Mouse (Mus musculus): ENCODE results near the gene Lrrc34.
A peak's percentile ranks its signal among the peaks of the same experiment; 100 is the strongest.

The Lrrc34 gene

DNA sequence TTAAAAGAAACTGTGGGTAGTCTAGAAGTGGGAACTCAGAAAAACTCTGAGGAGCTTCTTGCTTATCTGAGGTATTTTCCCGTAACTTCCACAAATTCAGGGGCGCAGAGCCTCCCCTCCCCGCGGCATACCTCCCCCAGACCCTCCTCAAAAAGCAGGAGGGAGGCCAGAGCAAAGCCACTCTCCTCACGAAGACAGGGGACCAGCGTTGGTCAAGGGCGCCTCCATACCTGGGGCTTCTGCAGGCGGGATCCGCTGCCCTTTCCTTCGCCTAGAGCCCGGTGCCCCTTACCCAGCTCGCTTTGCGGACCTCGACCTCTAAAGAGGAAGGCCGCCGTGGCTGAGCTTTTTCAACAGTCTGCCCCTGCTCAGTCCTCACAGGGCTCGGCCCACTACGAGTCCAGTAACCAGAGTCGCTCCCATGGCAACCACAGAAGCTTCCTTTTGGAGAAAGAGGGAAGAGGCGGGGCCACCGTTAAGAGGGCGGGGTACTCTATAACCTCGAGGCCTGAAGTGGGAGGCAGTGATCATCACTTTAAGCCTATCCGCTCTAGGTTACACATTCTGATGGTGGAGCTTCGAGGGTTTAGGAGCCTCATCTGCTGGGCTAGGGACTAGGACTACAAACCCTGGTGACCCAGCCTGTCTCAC lies at the start of gene Lrrc34:
TSS of gene Lrrc34 (minus strand) at position 430 of the 651 bp plus-strand sequence.
- DNase-seq (ENCODE audit: low spot score in 2 of 2), result peak in 1 of 2 experiments; percentile 25

DNA sequence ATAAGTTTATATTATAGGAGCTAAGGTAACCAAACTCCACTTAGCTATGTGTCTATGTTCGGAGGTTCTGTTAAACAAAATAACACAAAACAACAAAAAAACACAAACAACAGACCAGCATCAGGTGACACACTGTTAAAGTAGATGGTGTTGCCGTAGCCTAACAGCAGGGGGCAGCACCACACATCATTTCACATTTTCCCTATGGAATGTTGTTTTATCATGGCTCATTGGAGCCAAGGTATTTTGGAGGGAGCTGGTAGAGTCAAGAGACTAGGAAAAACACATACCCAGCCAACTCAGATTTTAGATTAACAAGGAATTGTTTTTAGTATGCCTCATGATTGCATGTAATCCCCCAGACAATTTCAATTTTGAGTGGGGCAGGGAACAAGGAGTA lies 48.7 kb upstream of the Lrrc34 start:
- DNase-seq (ENCODE audit: low spot score in 2 of 2), result peak; percentile 10 to 38

DNA sequence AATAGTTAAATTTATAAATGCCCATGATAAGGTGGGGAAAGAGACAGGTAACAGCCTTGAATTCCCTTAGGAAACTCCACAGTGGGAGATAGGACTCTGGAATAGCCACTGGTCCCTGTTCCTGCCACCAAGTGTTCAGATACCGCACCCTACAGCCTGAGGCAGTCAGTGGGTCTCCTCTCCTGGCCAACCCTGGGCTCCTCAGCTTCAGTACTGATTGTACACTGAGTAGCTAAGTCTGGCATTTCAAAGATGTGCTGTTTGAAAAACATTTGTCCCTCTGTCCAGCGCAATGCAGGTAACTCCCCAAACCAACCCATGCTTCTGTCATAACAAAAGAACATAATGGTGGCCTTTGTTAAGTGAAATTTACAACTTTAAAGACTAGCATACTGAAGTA lies 48.0 kb upstream of the Lrrc34 start:
- no peak for DNase-seq (ENCODE audit: low spot score in 2 of 2)

DNA sequence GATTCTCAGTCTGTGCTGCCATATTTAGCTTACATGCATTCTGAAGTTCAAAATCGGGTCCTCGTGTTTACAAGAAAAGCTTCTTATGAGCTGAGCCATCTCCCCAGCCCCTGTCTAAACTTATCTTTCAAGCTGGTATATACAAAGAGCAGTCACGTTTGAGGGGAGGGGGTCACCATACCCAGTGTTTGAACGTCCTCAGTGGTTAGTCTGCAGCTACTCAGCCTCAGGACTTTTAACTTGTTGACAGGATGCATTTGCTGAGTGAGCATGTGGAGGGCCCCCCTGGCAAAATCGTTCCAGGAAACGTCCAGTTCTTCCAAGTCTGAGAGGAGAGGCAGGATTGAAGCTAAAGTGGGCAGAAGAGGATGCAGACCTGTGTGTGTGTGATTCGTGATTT lies 43.3 kb upstream of the Lrrc34 start:
- no peak for DNase-seq (ENCODE audit: low spot score in 2 of 2)

DNA sequence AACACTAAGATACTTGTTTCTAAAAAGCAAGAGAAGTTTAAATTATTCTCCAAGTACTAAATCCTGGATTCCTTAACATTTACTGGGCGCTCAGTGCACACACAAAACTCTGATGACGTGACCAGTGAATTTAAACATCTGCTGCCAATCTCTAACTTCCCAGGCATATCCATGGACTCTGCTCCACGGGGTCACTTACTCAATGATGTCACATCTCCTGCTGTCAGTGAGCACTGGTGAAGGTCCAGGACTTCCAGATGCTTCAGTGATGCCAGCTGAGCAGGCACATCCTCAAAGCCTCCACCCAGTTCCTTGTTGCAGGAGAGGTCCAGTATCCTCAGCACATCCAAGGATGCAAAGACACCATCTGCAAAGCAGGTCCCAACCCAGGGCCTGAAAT lies 39.5 kb upstream of the Lrrc34 start:
- DNase-seq (ENCODE audit: low spot score in 2 of 2), result no peak

DNA sequence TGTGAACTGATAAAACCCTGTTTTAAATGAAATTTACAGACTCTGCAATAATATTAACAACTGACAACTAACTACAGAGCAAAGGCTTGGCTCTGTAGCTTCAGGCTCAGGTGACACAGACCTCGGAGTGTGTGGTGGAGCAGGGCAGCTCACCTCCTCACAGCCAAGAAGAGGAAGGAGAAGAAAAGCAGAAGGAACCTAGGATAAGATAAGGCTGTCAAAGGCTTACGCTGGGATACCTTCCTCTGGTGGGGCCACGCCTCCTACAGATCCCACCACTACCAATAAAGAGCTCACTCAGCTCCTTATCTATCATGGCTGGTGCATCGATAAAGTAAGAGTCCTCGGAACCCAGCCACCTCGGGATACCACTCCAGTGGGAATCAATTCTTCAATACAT lies 35.5 kb upstream of the Lrrc34 start:
- DNase-seq (ENCODE audit: low spot score in 2 of 2), result no peak

DNA sequence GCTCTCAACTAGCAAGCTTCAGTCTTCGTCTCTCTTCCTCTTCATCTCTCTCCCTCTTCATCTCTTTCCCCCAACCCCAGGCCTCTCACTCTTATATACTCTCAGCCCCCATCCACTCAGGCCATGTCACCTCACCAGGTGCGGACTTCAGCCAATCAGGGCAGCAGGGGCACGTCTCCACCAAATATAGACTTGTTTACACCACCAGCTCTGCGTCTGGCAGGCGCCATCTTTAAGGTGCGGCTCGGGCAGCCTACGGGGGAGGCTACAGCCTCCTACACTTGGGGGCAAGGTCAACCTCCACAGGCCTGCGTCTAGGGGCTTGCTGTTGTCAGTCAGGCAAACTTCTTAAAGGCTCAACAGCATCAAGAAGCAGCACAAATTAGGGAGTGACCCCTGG lies 10.8 kb upstream of the Lrrc34 start:
- DNase-seq (ENCODE audit: low spot score in 2 of 2), result no peak

DNA sequence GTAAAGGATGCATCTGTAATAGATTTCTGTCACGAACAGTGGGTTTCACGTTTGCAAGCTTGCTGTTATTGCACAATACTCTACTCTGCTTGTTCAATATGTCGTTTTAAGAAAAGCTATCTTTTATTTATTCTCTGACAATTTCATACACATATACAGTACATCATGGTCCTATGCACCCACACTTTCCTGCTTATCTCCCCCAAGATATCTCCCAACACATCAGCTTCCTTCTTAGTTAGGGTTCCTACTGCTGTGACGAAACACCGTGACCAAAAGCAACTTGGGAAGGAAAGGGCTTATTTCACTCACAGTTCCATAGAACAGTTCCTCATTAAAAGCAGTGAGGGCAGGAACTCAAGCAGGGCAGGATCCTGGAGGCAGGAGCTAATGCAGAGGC lies 8.3 kb upstream of the Lrrc34 start:
- no peak for DNase-seq (ENCODE audit: low spot score in 2 of 2)

DNA sequence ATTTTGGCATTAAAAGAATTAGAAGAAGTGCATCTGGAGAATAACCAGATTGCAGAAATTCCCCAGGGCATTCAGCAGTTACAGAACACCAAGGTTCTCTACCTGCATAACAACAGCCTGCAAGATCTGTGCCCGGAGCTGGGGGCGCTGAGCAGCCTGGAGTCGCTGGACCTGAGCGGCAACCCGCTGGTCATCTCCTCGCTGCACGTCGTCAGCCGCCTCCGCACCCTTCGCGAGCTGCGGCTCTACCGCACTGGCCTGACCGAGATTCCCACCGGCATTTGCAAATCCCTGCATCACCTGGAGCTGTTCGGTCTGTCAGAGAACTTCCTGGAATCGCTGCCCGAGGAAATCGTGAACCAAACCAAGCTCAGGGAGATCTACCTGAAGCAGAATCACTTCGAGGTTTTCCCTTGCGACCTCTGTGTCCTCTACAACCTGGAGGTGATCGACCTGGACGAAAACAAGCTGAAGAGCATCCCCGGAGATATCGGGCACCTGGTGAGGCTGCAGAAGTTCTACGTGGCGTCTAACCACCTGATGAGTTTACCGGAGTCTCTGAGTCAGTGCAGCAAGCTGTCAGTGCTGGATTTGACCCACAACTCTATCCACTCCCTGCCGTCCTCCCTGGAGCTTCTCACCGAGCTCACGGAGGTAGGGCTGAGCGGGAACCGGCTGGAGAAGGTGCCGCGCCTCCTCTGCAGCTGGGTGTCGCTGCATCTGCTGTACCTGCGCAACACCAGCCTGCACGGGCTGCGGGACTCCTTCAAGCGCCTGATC lies 2.6 kb upstream of the Lrrc34 start:
- no peak for DNase-seq (ENCODE audit: low spot score in 2 of 2)

DNA sequence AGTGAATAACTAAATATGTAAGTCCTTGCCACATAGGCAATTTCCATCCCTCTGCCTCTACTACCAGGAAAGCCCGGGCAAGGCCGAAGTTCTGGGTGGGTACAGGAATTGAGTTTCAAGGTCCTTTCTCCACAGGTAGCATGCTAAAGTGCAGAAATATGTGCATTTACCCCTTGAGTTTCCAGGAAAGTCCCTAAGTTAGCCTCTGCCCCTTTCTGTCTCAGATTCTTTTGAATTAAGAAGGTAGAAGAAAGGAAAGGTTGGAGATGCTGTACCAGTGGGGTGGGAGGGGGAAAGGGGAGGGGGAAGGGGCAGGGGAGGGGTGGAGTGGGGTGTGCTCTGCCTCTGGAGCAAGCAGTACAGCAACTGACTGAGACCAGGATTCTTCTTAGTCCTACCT lies 797 bp upstream of the Lrrc34 start:
- DNase-seq (ENCODE audit: low spot score in 2 of 2), result no peak

DNA sequence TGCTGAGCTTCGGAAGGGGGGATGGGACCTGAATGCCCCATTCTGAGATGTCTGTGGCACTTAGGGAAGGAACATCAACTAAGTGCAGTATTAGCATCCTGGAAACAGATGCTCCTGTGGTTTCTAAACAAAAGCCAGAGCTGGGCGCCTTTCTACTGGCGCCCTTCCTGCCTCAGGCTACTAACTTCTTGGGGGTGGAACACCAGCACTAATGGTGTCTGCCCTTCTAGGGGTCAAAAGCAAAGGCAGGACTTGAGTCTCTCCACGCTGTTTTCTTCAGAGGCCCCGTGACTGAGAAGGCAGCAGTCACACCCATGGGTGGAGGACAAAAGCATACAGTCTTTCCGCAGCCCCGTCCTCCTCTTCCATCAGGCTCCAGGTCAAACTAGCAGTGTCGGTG lies 908 bp downstream of the Lrrc34 start:
- DNase-seq (ENCODE audit: low spot score in 2 of 2), result no peak

DNA sequence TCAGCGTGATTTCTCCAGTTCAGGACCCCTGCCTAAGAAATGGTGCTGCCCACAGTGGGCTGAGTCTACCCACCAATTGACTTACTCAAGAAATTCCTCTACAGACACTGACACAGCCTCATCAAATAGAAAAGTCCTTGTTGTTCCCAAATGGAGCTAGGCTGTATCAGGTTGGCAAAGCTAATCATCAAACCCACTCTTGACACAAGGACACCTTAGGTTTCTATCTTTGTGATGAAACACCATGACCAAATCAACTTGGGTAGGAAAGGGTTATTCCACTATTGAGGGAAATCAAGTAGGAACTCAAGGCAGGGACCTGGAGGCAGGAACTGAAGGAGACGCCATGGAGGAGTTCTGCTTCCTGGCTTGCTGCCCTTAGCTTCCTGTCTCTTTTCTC lies 3.5 kb downstream of the Lrrc34 start, which contains the start of gene Lrriq4:
TSS of gene Lrriq4 (plus strand) at position 301 of the 400 bp plus-strand sequence.
- DNase-seq (ENCODE audit: low spot score in 2 of 2), result no peak

DNA sequence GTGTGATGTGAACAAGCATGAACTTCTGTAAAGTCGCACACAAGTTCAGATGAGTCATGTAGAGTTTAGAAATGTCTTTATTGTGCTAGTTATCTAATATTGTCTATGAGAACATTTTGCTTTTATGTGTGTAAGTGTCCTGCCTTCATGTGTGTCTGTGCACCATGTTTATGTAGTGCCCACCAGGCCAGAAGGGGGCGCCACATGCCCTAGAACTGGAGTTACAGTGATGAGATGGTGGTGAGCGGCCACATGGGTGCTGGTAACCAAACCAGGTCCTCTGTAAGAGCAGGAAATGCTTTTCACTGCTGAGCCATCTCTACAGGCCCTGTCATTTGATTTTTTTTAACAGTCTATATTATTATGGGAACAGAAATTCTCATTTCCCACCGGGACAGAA lies 12.0 kb downstream of the Lrrc34 start:
- no peak for DNase-seq (ENCODE audit: low spot score in 2 of 2)

DNA sequence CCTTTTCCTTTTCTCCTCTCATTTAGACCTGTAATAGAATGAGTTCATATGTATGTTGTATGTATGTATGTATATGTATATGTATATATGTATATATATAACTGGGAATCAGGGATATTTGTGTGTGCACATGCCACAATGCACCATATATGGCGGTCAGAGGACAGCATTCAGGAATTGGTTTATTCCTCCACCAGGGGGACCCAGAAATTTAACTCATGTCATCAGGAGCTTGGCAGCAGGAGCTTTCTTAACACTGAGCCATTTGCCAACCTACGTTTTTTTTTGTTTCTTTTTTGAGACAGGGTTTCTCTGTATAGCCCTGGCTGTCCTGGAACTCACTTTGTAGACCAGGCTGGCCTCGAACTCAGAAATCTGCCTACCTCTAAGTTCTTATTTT lies 14.0 kb downstream of the Lrrc34 start:
- no peak for DNase-seq (ENCODE audit: low spot score in 2 of 2)

DNA sequence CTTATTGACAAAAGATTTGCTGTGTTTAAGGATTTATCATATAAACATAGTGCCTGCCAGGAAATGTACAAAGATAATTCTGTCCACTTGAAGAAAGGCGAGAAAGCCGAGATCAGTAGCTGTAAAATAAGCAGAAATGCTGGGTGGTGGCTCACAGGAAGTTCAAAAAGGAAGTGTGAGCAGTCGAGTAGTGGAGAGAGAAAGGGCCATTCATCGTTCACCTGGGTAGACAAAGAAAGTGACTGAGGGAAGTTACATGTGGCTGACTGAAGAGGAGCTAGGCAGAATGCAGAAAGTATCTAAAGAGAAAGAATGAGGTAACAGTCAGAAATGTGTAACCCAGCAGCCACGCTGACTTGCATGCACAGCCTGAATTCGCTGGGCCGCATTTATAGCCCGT lies 27.5 kb downstream of the Lrrc34 start:
- DNase-seq (ENCODE audit: low spot score in 2 of 2), result no peak

DNA sequence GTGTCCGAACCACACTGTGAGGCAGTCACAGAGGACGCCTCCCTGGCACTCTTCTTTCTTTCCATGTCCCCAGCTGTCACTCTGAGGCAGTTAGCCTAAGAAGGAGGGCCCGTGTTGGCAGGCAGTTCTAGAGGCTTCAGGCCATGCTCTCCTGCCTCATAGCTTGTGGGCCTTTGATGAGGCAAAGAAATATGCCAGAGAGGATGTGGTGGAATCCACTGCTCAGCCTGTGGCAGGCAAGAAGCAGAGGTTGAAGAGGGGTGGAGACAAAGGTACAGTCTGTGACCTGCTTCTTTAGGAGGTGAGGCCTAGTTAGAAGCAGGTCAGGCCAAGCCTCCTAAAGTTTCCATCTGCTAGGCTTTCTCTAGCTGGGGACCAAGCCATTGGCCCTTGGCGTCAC lies 36.7 kb downstream of the Lrrc34 start:
- DNase-seq (ENCODE audit: low spot score in 2 of 2), result no peak

DNA sequence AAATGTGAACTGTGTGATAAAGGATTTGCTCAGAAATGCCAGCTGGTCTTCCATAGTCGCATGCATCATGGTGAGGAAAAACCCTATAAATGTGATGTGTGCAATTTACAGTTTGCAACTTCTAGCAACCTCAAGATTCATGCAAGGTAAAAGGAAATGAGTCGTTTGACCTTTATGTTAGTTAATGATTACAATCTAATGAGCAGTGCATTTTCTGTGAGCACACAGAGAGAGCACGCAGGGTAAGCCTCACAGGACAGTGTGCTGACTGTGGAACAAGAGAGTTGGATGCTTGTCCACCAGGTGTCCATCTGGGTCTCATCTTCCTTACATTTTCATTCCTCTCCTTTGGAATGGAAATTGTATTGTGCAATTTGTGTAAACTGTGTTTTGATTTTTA lies 38.7 kb downstream of the Lrrc34 start:
- no peak for DNase-seq (ENCODE audit: low spot score in 2 of 2)

DNA sequence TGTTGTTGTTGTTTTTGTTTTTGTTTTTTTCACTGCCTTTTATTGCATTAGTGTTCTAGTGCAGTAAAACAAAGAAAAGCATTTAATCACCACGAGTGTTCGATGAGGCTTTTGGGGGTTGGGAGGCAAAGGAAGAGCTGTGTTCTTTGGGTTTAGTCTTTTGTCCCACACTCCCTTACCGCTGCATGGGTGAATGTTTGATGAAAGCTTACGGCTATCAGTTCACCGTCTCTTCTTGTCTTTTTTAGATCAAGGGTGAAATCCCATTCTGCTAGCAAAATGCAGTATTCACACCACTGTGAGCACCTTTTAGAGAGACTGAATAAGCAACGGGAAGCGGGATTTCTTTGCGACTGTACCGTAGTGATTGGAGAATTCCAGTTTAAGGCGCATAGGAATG lies 44.4 kb downstream of the Lrrc34 start:
- no peak for DNase-seq (ENCODE audit: low spot score in 2 of 2)

DNA sequence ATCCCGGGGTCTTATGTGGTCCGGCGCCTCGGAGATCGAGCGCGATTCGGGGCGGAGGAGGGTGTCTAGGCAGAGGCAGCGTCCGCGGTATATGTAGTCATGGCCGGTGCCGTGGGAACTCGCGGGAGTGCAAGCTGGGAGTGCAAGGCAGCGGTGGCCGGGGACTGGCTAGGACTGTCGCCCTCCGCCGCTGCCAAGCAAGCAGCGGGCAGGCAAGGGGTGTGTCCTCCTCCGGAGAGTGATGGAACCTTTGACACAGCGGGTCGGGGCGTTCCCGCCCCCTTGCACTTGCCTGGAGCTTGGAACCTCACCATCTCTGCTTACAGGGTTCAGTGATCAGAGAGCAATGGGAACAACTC lies 45.0 kb downstream of the Lrrc34 start:
- DNase-seq (ENCODE audit: low spot score in 2 of 2), result no peak

DNA sequence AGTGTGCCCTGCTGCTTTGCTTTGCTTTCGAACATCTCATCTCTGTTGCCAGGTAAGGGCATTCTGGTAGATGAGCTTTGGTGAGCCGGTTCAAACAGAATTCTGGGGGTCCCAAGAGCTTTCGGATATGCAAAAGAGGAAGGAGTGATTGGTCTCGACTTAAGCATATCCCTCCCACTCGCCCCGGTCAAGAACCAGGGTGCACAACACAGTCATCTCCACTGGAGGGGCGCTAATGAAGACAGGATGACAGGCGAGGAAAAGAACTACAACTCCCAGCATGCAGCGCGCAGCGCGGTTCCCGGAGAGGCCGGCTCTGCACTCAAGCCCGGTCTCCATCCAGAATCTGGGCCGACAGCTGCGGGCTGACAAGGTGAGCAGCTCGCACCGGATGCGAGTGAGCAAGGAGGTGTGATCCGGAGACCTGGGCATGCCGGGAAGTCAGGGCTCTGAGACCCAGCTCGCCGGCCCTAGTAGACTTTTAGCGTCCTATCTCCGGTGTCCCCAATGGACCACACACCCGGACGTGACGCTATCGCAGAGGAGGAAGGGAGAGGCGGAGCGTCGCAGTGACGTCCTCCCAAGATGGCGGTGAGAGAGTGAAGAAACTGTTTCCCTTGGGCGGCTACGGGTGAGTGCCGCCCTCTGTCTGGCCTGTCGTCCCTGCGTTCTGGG lies 45.5 kb downstream of the Lrrc34 start, which contains the start of gene Mynn:
TSS of gene Mynn (plus strand) at position 1 of the 675 bp plus-strand sequence.
- DNase-seq (ENCODE audit: low spot score in 2 of 2), result peak; percentile 92 to 97

DNA sequence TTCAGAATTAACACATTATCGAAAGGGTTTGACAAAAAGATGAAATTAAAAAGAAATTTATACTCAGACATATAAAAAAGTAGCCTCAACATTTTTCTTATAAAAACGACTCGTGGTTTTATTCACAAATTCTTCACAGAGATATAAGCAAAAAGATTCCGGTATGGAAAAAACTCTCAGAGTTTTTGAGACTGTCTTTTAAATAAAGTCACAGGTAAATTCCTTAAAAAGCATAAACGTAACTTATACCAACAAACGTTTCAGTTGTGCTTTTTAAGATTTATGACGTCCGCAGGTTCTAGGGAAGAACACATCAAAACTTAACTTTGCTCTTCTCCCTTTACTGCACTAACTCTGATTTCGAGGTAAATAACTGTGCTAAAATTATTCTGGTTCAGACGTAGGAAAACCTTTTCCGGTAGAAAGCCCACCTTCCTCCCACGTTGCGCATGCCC lies 46.0 kb downstream of the Lrrc34 start:
- DNase-seq (ENCODE audit: low spot score in 2 of 2), result no peak

DNA sequence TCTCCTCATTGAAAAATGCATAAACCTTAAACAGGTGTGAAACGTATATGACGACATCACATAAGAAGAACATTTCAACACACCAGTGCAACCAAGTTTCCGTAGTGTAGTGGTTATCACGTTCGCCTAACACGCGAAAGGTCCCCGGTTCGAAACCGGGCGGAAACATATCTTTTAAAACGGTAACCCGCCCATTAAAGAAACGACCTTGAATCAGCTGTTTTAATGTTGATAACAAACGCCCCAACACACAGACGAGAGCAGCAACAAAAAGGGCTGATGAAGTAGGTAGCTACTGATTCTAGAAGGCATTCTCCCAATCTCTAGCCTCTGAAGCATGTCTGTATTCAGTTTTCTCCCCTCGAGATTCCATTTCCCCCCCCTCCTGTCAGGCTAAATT lies 46.5 kb downstream of the Lrrc34 start:
- peak; percentile 56 to 77 for DNase-seq (ENCODE audit: low spot score in 2 of 2)

DNA sequence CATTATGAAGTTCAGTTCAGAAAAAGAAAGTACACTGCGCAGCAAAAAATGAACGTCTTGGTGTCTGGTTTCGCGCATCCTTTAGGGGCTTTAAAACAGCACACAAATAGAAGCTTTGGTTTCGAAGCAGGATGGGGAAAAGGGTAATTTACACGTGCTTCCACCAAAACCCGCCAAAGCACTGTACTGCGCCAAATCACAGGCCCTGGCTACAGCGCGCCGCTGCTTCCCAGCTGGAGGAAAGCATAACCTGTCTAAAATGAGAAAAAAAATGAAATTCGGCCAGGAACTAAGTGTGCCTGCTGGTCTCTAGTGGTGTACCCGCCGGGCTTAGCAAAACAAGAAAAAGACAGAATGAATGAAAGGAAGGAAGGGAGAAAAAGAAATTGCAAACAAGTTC lies 47.0 kb downstream of the Lrrc34 start:
- peak in 1 of 2 experiments; percentile 21 for DNase-seq (ENCODE audit: low spot score in 2 of 2)
